Mouse (Mus musculus) ES-Bruce4 (cell line): ENCODE measurements around the gene P2ry14.

Source experiments
- CTCF ChIP-seq: IDR thresholded peaks from one replicate; pipeline ENCODE4 v1.8.1; 2011; ENCODE audit warnings: low read depth, low read length
- EP300 ChIP-seq: IDR thresholded peaks from 2 replicates; pipeline ENCODE4 v1.6.1; 2011; ENCODE audit warnings: low read depth, low read length; ENCODE audit not compliant: insufficient read depth
- POLR2A ChIP-seq: IDR thresholded peaks from one replicate; pipeline ENCODE4 v1.8.1; 2011; ENCODE audit warnings: low read length; ENCODE audit not compliant: insufficient read depth

DNA sequence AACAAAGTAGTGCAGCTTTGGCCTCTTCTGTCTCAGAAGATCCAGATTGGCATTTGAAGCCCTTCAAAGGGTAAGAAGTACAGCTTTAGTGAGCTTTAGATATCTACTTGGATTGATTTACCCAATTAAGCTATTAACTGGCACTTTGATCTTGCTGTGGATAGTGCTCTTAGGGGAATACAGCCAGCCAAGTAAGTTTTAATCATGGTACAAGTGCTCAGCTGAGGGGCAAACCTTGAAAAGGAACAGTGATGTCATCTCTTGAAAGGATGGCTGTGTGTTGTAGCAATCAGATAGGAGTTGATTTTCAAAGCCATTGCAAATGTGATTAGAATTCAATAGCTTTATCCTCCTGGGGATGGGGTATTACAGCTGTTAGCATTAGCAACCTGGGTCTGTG, 28.7 kb upstream of the P2ry14 start:
- TF ChIP-seq POLR2A, result no peak
- no peak for TF ChIP-seq EP300
- TF ChIP-seq CTCF, result no peak
